Mouse (Mus musculus): ENCODE results near the gene Sfn. TPM values are rescaled to one million over a fixed set of nuclear protein-coding genes. Genes with fewer than 3 reads are reported as not detected.
"Not testable (repeated sequence)": the region's sequence is repeated elsewhere in the genome, so short reads cannot be mapped to it uniquely, and the experiment has no call there.

Gene Sfn
- total RNA-seq (2017) = 6.3 to 20.1 TPM (median 7.1 TPM) in 3 replicates

GRCm38 (mm10) chr4:133601721-133602218 is at the start of gene Sfn:
Sfn (minus strand) TSS chr4:133602168.
- ATAC-seq (replicated peaks; ENCODE audit: insufficient number of reproducible peaks, low FRiP score, low TSS enrichment, poor library complexity, severe bottlenecking) = peak; percentile 20; the same call in 1 of the 2 replicates

DNA sequence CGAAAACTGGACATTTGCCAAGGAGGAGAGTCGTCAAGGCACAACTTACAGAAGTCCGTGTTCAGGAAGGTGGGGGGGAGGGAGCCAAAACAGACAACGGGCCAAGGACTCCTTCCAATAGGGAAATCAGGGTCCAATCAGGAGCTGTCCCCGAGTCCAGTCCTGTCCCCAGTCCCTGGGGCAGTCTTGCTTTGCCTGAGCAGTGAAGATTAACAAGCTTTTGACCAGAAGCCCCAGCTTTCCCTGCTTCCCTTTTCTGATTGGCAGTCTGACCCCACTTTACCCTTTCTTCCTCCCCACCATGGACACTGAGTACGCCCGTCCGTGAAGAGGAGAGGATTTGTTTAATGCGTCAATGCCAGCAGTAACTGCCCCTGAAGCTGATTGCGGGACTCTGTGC is 49.5 kb upstream of the Sfn start:
- no peak; the same call in 1 of the 2 replicates for ATAC-seq (replicated peaks; ENCODE audit: insufficient number of reproducible peaks, low FRiP score, low TSS enrichment, poor library complexity, severe bottlenecking)

DNA sequence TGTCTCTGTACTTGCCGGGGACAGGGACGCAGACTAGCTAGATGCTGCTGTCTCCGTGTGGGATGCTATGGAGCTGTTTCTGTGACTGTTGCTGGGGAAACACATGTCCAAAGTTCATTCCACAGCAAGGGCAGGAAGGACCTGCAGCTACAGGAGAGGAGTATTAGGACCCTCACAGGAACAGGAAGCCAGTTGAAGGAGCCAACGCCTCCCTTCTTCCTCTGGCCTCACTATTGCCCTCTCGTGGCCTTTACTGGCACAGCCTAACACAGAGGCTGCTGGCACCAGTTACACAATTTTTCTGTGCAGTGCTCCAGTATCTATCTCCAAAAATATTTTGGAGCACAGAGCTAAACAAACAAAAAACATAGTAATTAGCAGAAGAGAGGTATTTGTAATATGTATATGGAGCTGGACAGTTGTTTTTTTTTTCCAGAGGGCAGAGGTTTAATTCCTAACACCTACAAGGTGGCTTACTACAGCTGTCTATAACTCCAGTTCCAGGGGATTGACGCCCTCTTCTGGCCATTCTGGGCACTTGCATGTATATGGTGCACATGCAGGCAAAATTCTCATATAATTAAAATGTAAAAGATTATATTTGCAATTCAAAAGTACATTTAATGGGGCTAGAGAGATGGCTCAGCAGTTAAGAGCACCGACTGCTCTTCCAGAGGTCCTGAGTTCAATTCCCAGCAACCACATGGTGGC is 48.2 kb upstream of the Sfn start, which contains the start of gene Zdhhc18:
TSS of gene Zdhhc18 (minus strand) at position 166 of the 711 bp plus-strand sequence.
- ATAC-seq (replicated peaks; ENCODE audit: insufficient number of reproducible peaks, low FRiP score, low TSS enrichment, poor library complexity, severe bottlenecking) = peak; percentile 96

- ATAC-seq (replicated peaks; ENCODE audit: insufficient number of reproducible peaks, low FRiP score, low TSS enrichment, poor library complexity, severe bottlenecking) = not testable (repeated sequence)
Observed at GRCm38 (mm10) chr4:133649464-133649863, 47.5 kb upstream of the Sfn start.

- no peak for ATAC-seq (replicated peaks; ENCODE audit: insufficient number of reproducible peaks, low FRiP score, low TSS enrichment, poor library complexity, severe bottlenecking)
Observed at GRCm38 (mm10) chr4:133645680-133646079, 43.7 kb upstream of the Sfn start.

DNA sequence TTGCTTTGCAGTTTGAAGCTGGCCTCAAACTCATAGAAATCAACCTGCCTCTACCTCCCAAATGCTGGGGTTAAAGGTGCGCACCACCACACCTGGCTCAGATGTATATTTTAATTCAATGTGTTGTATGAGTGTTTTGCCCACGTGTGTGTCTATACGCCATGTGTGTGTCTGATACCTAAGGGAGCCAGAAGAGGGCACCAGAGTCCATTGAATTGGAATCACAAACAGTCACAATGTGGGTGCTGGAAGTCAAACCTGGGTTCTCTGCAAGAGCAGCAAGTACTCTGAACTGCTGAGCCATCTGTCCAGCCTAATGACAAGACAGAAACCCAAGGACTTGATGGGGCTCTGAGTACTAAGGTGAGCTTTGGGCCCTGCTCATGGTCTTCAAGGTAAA is 43.2 kb upstream of the Sfn start:
- ATAC-seq (replicated peaks; ENCODE audit: insufficient number of reproducible peaks, low FRiP score, low TSS enrichment, poor library complexity, severe bottlenecking) = no peak

DNA sequence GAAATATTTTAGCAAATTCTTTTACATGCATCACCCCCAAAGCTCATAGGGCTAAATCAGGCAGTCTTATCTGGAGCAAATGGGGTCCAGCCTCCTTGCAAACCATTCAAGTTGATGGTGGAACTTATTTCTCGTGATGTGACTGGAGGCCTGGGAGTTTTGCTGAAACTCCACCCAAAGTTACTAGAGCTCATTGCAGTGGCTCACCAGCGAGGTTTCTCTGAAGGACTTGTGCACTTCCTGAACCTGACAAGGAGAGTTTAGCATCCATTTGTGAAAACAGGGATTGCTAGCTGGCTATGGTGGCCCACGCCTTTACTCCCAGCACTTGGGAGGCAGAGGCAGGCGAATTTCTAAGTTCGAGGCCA is 32.1 kb upstream of the Sfn start:
- no peak for ATAC-seq (replicated peaks; ENCODE audit: insufficient number of reproducible peaks, low FRiP score, low TSS enrichment, poor library complexity, severe bottlenecking)

GRCm38 (mm10) chr4:133633332-133634042 is 31.5 kb upstream of the Sfn start:
- peak; percentile 84 for ATAC-seq (replicated peaks; ENCODE audit: insufficient number of reproducible peaks, low FRiP score, low TSS enrichment, poor library complexity, severe bottlenecking)

DNA sequence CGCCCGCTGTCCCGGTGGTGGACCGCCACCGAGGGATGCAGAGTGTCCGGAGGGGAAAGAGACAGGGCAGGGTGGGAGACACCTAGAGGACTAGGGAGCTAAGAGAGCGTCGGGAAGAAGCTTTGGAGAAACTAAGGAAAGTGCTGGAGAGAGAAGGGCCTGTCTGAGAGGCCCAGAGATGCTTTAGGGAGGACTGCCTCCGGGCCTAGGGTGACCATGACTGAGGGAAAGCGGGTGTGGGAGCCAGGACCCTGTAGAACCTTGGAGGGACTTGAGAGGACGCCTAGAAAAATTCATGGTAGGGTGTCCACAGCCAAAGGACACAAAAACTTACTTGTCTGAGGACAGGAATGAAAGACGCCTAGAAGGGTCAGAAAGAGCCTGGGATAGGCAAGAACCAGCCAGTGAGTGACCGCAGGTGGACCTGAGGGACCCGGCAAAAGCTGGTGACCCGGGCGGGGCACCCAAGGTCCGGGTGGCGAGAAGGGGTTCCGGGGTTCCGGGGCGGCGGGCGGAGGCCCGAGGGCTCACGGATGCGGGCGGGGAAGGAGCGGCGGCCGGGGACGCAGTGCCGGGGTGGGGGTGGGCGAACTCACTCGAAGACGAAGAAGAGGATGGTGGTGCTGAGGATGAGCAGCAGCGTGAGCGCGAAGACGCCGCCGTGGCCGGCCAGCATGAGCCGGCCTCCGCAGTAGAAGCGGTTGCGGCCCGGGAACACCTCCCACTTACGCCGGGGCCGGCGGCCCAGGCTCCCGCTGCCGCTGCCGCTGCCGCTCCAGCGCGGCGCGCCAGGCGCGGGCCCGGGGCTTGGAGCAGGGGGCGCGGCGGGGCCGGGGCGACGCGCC is 30.7 kb upstream of the Sfn start:
- ATAC-seq (replicated peaks; ENCODE audit: insufficient number of reproducible peaks, low FRiP score, low TSS enrichment, poor library complexity, severe bottlenecking) = no peak

DNA sequence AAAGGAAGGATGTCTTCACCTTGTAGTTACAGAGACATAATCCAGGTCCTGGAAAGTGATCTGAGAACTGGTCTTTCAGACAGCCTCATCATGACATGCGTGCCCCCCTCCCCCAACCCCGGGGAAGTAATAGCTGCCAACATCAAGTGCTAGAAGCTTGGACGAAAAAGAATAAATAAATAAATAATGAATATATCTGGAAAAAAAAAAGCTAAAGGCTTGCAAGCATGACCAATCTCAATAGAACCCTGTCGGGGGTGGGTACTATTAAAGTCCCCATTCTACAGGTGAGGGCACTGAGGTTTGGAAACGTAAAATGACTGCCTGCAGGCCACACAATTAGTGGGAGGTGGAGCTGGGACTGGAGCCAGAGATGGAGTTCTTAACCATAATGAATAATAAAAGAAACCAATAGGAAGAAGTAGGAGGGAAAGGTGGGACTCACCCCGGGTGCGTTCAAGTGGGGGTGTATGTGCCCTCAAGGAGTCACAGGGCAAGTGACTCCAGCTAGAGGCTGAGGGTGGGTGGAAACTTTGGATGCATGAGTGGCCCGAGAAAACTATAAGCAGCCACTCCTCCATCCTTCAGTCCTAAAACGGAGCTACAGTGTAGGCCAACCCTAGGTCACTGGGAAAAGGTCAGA is 29.9 kb upstream of the Sfn start:
- 0 out of 2 replicates have a peak, but pooled peaks have one; percentile 9 for ATAC-seq (replicated peaks; ENCODE audit: insufficient number of reproducible peaks, low FRiP score, low TSS enrichment, poor library complexity, severe bottlenecking)

- 0 out of 2 replicates have a peak, but pooled peaks have one; percentile 19 for ATAC-seq (replicated peaks; ENCODE audit: insufficient number of reproducible peaks, low FRiP score, low TSS enrichment, poor library complexity, severe bottlenecking)
Observed at GRCm38 (mm10) chr4:133631071-133631768, 29.3 kb upstream of the Sfn start.

GRCm38 (mm10) chr4:133630326-133630920 is 28.5 kb upstream of the Sfn start:
- no peak for ATAC-seq (replicated peaks; ENCODE audit: insufficient number of reproducible peaks, low FRiP score, low TSS enrichment, poor library complexity, severe bottlenecking)

DNA sequence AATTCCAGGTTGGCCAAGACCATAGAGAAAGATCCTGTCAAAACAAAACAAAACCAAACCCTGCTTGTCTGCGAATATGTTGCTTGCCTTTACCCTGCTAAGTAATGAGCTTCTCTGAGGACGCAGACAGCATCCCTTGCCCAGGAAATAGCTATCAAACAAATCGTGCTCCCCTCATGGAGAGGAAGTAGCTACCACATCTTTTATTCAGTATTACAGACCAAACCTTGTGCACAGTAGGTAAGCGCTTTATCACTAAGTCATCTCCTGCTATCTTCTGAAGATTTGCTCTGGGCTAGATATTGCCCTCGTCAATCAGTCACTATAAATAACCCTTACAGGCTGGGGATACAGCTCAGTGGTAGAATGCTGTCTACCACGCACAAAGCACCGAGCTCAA is 27.2 kb upstream of the Sfn start:
- ATAC-seq (replicated peaks; ENCODE audit: insufficient number of reproducible peaks, low FRiP score, low TSS enrichment, poor library complexity, severe bottlenecking) = no peak

DNA sequence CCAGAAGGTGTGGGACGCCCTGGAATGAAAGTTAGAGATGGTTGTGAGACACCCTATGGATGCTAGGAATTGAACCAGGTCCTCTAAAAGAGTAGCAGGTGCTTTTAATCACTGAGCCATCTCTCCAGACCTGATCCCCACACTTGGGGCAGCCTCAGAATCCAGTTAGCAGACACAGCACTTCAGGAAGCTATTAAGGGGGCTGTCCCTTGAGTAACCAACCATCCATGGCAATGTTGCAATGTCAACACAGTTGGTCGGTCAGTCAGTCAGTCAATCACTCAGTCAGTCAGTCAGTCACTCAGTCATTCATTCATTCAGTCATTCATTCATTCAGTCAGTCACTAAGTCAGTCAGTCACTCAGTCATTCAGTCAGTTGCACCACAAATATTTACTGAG is 26.5 kb upstream of the Sfn start:
- ATAC-seq (replicated peaks; ENCODE audit: insufficient number of reproducible peaks, low FRiP score, low TSS enrichment, poor library complexity, severe bottlenecking) = no peak

- ATAC-seq (replicated peaks; ENCODE audit: insufficient number of reproducible peaks, low FRiP score, low TSS enrichment, poor library complexity, severe bottlenecking) = no peak
Observed at GRCm38 (mm10) chr4:133627039-133627438, 25.1 kb upstream of the Sfn start.

- ATAC-seq (replicated peaks; ENCODE audit: insufficient number of reproducible peaks, low FRiP score, low TSS enrichment, poor library complexity, severe bottlenecking) = no peak
Observed at GRCm38 (mm10) chr4:133626621-133627020, 24.7 kb upstream of the Sfn start.

DNA sequence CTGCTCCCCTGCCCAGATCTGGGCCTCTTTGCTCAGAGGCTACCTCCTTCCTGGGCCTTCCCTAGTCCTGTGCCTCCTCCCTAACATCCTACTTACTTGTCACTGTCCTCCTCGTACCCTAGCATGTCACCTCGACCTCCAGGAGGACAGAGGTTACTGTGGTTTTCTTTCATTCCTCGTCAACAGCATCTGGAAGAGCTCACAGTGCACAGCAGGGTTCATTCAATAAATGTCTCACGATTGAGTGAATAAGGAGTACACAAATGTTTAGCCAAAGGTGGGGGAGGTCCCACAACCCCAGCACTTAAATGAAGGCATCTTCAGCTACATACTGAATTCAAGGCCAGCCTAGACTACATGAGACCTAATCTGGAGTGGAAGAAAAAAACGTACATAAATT is 24.3 kb upstream of the Sfn start:
- ATAC-seq (replicated peaks; ENCODE audit: insufficient number of reproducible peaks, low FRiP score, low TSS enrichment, poor library complexity, severe bottlenecking) = no peak

DNA sequence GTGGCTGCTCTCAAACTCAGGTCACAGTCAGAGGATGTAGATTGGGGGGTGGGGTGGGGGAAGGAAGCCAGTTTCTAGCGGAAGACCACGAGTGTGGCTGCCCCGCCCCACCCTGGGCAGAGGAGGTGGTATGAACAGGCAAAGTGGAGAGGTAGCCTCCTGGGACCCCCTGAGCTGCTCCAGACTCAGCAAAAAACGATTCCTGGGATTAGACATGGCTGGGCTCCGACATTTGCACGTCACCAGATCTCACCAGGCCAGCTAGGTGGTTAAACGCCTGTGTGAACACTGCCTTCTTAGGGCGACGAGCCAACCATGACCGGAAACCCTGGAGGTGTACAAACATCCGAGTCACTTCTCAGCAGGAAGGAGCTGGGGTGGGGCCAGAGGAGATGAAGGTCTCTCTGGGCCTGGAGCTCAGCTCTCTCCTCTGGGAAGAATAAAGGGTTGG is 23.7 kb upstream of the Sfn start:
- peak; percentile 47 for ATAC-seq (replicated peaks; ENCODE audit: insufficient number of reproducible peaks, low FRiP score, low TSS enrichment, poor library complexity, severe bottlenecking)
